Mouse (Mus musculus): ENCODE results near the gene Rps13. TPM values are rescaled to one million over a fixed set of nuclear protein-coding genes. Genes with fewer than 3 reads are reported as not detected.

Rps13 gene
- polyA plus RNA-seq, 1 experiment from 2014 or later: 981 TPM

- Histone ChIP-seq H3K4me2 (ENCODE audit: low read depth, severe bottlenecking) (no peak overlapping the region), H3K36me3 (ENCODE audit: control insufficient read depth, insufficient read depth, low read length) (peaks cover 13% of the 10 kb centered on the region), H3K4me1 (ENCODE audit: control insufficient read depth, insufficient read depth, low read length) (0 out of 2 replicates have a peak, but pooled peaks cover 2% of the 10 kb centered on the region), H3K9me3 (ENCODE audit: control insufficient read depth, low read length) (no peaks in the 10 kb centered on the region), H3K9ac (ENCODE audit: low read length) (no peak overlapping the region), H3K27me3 (ENCODE audit: control insufficient read depth, insufficient read depth, low read length) (no peaks in the 10 kb centered on the region), H3K27ac (replicated peaks; ENCODE audit: low read depth, low read length) (no peak overlapping the region), H3K4me3 (ENCODE audit: low read depth, low read length) (no peak overlapping the region)
- 78% methylated on average over 7 of the region's 7 CpGs for WGBS
- ATAC-seq (ENCODE audit: insufficient number of reproducible peaks, low FRiP score, low TSS enrichment, low read depth) (no peak), DNase-seq (ENCODE audit: low spot score) (no peak)
These were observed 5.2 kb downstream of the Rps13 start for GRCm38 (mm10) chr7:116328777-116329176.

GRCm38 (mm10) chr7:116327901-116328300 is 6.1 kb downstream of the Rps13 start:
- Histone ChIP-seq H3K9ac (ENCODE audit: low read length) (no peak overlapping the region), H3K4me2 (ENCODE audit: low read depth, severe bottlenecking) (no peak overlapping the region), H3K27me3 (ENCODE audit: control insufficient read depth, insufficient read depth, low read length) (no peaks in the 10 kb centered on the region), H3K4me3 (ENCODE audit: low read depth, low read length) (no peak overlapping the region), H3K27ac (replicated peaks; ENCODE audit: low read depth, low read length) (no peak overlapping the region), H3K4me1 (ENCODE audit: control insufficient read depth, insufficient read depth, low read length) (0 out of 2 replicates have a peak, but pooled peaks cover 2% of the 10 kb centered on the region), H3K36me3 (ENCODE audit: control insufficient read depth, insufficient read depth, low read length) (peaks cover 13% of the 10 kb centered on the region), H3K9me3 (ENCODE audit: control insufficient read depth, low read length) (no peaks in the 10 kb centered on the region)
- DNase-seq (ENCODE audit: low spot score) (no peak), ATAC-seq (ENCODE audit: insufficient number of reproducible peaks, low FRiP score, low TSS enrichment, low read depth) (no peak)
- WGBS: 93% methylated on average over 5 of the region's 5 CpGs

GRCm38 (mm10) chr7:116323331-116323964 is 10.5 kb downstream of the Rps13 start:
- no peak overlapping the region for H3K9ac ChIP-seq (ENCODE audit: low read length)
- H3K4me3 ChIP-seq (ENCODE audit: low read depth, low read length): no peak overlapping the region
- no peaks in the 10 kb centered on the region for H3K4me1 ChIP-seq (ENCODE audit: control insufficient read depth, insufficient read depth, low read length)
- 35% methylated on average over 10 of the region's 10 CpGs for WGBS
- DNase-seq (ENCODE audit: low spot score) (peak; percentile 80), ATAC-seq (ENCODE audit: insufficient number of reproducible peaks, low FRiP score, low TSS enrichment, low read depth) (no peak)
- H3K27me3 ChIP-seq (ENCODE audit: control insufficient read depth, insufficient read depth, low read length): no peaks in the 10 kb centered on the region
- no peak overlapping the region for H3K27ac ChIP-seq (replicated peaks; ENCODE audit: low read depth, low read length)
- H3K4me2 ChIP-seq (ENCODE audit: low read depth, severe bottlenecking): no peak overlapping the region
- H3K36me3 ChIP-seq (ENCODE audit: control insufficient read depth, insufficient read depth, low read length): no peaks in the 10 kb centered on the region
- no peaks in the 10 kb centered on the region for H3K9me3 ChIP-seq (ENCODE audit: control insufficient read depth, low read length)

- peak; percentile 49 for DNase-seq (ENCODE audit: low spot score)
- no peak overlapping the region for H3K27ac ChIP-seq (replicated peaks; ENCODE audit: low read depth, low read length)
- 17% methylated on average over 9 of the region's 9 CpGs for WGBS
- H3K36me3 ChIP-seq (ENCODE audit: control insufficient read depth, insufficient read depth, low read length): no peaks in the 10 kb centered on the region
- no peak for ATAC-seq (ENCODE audit: insufficient number of reproducible peaks, low FRiP score, low TSS enrichment, low read depth)
- H3K4me3 ChIP-seq (ENCODE audit: low read depth, low read length): no peak overlapping the region
- no peaks in the 10 kb centered on the region for H3K9me3 ChIP-seq (ENCODE audit: control insufficient read depth, low read length)
- H3K27me3 ChIP-seq (ENCODE audit: control insufficient read depth, insufficient read depth, low read length): peaks cover 10% of the 10 kb centered on the region; the same call in 1 of the 2 replicates
- no peak overlapping the region for H3K4me2 ChIP-seq (ENCODE audit: low read depth, severe bottlenecking)
- no peak overlapping the region for H3K9ac ChIP-seq (ENCODE audit: low read length)
- peaks cover 3% of the 10 kb centered on the region; the same call in 1 of the 2 replicates for H3K4me1 ChIP-seq (ENCODE audit: control insufficient read depth, insufficient read depth, low read length)
These were observed 24.5 kb downstream of the Rps13 start for GRCm38 (mm10) chr7:116309456-116309855.

DNA sequence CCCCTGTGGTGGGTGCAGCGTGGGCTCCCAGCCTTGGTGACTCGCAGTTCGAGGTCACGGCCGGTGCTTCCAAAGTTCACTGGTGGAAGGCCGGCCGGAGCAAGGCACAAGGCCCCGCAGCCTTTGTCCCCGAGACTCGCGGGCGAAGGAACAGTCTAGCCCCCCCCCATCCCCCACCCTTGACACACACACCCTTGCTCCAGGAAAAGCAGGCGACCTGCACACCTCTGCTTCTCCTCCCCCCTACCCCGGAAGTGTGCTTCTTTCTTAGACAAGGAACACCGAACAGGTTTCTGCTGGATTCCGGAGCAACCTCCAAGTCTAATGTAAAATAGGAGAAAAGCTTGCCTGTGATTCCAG is 25.4 kb downstream of the Rps13 start:
- H3K27me3 ChIP-seq (ENCODE audit: control insufficient read depth, insufficient read depth, low read length): peaks cover 10% of the 10 kb centered on the region; the same call in 1 of the 2 replicates
- 6% methylated on average over 15 of the region's 16 CpGs for WGBS
- H3K4me3 ChIP-seq (ENCODE audit: low read depth, low read length): peak overlapping the region; percentile 61
- H3K4me2 ChIP-seq (ENCODE audit: low read depth, severe bottlenecking): peak overlapping the region; percentile 100
- ATAC-seq (ENCODE audit: insufficient number of reproducible peaks, low FRiP score, low TSS enrichment, low read depth) (no peak; the same call in none of the 2 replicates), DNase-seq (ENCODE audit: low spot score) (no peak)
- no peak overlapping the region for H3K27ac ChIP-seq (replicated peaks; ENCODE audit: low read depth, low read length)
- H3K4me1 ChIP-seq (ENCODE audit: control insufficient read depth, insufficient read depth, low read length): peaks cover 3% of the 10 kb centered on the region; the same call in 1 of the 2 replicates
- no peaks in the 10 kb centered on the region for H3K9me3 ChIP-seq (ENCODE audit: control insufficient read depth, low read length)
- no peak overlapping the region for H3K9ac ChIP-seq (ENCODE audit: low read length)
- no peaks in the 10 kb centered on the region for H3K36me3 ChIP-seq (ENCODE audit: control insufficient read depth, insufficient read depth, low read length)

DNA sequence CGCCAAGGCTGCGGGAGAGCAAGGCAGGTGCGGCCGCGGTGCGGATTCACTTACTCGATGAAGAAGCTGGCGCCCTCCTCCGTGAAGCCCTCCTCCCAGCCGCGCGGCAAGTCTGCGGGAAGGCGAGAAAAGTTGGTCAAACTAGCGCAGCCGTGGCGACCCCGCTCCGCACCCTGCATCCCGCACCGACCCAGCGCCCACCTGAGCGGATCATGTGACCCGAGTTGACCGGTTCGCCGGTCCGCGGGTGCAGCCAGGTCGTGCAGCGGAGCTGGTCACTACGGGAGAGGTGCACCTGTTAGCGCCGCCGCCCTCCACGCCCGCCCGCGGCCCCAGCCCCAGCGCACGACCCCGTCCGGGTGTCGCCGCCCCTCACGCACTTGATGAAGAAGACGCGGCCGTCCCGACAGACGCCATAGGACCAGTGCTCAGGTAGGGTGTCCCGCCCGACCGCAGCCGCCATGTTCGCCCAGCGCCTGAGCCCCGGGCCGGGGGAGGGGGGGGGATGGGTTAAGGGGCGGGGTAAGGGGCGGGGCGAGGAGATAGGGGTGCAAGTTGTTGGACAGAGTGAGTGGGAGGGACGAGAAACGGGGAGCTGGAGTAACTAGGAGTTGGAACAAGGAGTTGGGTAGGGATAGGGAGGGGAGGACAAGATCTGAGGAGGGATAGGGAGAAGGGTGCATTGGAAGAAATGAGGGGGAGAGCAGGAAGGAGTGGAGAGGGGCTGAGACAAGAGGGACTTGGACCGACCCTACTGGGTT is 25.9 kb downstream of the Rps13 start, which contains the start of gene Plekha7:
Gene Plekha7, minus strand, starts transcription at position 506 of the 761 bp plus-strand sequence.
- H3K4me2 ChIP-seq (ENCODE audit: low read depth, severe bottlenecking): peak within 1 kb of the TSS; percentile 100
- H3K9ac ChIP-seq (ENCODE audit: low read length): 0 out of 2 replicates have a peak within 1 kb of the TSS, but pooled peaks have one; percentile 38
- H3K9me3 ChIP-seq (ENCODE audit: control insufficient read depth, low read length): no peaks in the 10 kb centered on the region
- under 1% methylated on average over 64 of the region's 65 CpGs for WGBS
- H3K4me1 ChIP-seq (ENCODE audit: control insufficient read depth, insufficient read depth, low read length): peaks cover 3% of the 10 kb centered on the region; the same call in 1 of the 2 replicates
- H3K27me3 ChIP-seq (ENCODE audit: control insufficient read depth, insufficient read depth, low read length): peaks cover 10% of the 10 kb centered on the region; the same call in 1 of the 2 replicates
- H3K4me3 ChIP-seq (ENCODE audit: low read depth, low read length): peak within 1 kb of the TSS; percentile 61
- no peaks in the 10 kb centered on the region for H3K36me3 ChIP-seq (ENCODE audit: control insufficient read depth, insufficient read depth, low read length)
- DNase-seq (ENCODE audit: low spot score) (peak; percentile 77), ATAC-seq (ENCODE audit: insufficient number of reproducible peaks, low FRiP score, low TSS enrichment, low read depth) (peak; percentile 77)
- H3K27ac ChIP-seq (replicated peaks; ENCODE audit: low read depth, low read length): no peak within 1 kb of the TSS

DNA sequence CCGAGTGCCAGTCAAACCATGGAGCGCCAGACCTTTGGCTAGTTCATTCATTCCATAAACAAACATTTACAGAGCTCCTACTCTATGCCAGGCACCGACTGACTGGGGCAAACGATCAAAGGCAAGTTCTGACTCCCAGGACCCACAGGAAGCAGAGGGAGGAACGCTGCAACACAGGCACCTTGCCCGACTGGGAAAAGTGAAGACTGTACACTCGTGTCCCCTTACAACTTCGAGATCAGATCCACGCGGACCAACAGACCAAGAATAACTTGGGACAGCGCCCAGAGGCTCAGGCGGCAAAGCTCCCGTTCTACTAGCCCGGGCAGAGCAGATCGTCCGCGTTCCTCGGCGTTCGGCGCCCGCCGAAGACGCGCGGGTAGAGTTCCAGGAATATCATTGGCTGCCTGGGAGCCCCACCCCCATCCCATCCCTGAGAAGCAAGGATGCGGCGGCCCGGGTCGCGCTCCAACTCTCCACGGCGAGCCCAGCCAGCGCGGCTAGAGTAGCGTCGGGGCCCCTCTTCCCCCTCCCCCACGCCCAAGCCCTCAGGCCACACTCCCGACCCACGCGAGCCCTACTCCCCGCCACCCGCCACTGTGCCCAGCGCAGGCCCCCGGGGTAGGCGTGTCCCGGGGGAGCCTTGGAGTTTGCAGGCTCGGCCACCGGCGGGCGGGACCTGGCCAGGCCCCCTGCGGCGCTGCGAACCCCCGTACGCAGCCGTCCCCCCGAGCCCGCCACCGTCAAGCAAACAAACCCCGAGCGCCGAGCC is 26.7 kb downstream of the Rps13 start:
- DNase-seq (ENCODE audit: low spot score) (peak; percentile 82), ATAC-seq (ENCODE audit: insufficient number of reproducible peaks, low FRiP score, low TSS enrichment, low read depth) (peak; percentile 80)
- Histone ChIP-seq H3K9me3 (ENCODE audit: control insufficient read depth, low read length) (no peaks in the 10 kb centered on the region), H3K9ac (ENCODE audit: low read length) (0 out of 2 replicates have a peak overlapping the region, but pooled peaks have one; percentile 38), H3K4me2 (ENCODE audit: low read depth, severe bottlenecking) (peak overlapping the region; percentile 100), H3K27ac (replicated peaks; ENCODE audit: low read depth, low read length) (no peak overlapping the region), H3K36me3 (ENCODE audit: control insufficient read depth, insufficient read depth, low read length) (no peaks in the 10 kb centered on the region), H3K27me3 (ENCODE audit: control insufficient read depth, insufficient read depth, low read length) (peaks cover 10% of the 10 kb centered on the region; the same call in 1 of the 2 replicates), H3K4me3 (ENCODE audit: low read depth, low read length) (peak overlapping the region; percentile 61), H3K4me1 (ENCODE audit: control insufficient read depth, insufficient read depth, low read length) (peaks cover 3% of the 10 kb centered on the region; the same call in 1 of the 2 replicates)
- WGBS: under 1% methylated on average over 61 of the region's 63 CpGs

DNA sequence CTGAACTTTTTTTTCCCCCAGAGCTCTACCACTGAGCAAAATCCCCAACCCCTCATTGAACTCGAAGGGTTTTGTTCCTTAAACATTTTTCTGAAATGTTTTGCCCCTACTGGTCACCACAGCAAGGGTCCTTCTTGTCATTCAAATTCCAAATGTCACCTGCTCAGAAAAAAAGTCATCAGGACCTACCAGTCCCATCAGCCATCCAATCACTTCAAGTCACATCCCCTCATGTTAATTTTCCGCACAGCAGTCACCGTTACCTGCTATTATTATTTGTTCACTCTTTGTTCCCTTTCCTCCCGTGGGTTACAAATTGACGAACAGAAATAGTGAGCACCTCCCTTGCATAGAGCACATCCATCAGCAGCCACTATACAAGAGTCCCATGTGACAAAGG is 27.4 kb downstream of the Rps13 start:
- Histone ChIP-seq H3K9ac (ENCODE audit: low read length) (no peak overlapping the region), H3K9me3 (ENCODE audit: control insufficient read depth, low read length) (no peaks in the 10 kb centered on the region), H3K27me3 (ENCODE audit: control insufficient read depth, insufficient read depth, low read length) (peaks cover 10% of the 10 kb centered on the region; the same call in 1 of the 2 replicates), H3K4me3 (ENCODE audit: low read depth, low read length) (no peak overlapping the region; the same call in 1 of the 2 replicates), H3K27ac (replicated peaks; ENCODE audit: low read depth, low read length) (no peak overlapping the region), H3K4me2 (ENCODE audit: low read depth, severe bottlenecking) (peak overlapping the region; percentile 100; the same call in 1 of the 2 replicates), H3K36me3 (ENCODE audit: control insufficient read depth, insufficient read depth, low read length) (no peaks in the 10 kb centered on the region), H3K4me1 (ENCODE audit: control insufficient read depth, insufficient read depth, low read length) (peaks cover 3% of the 10 kb centered on the region; the same call in 1 of the 2 replicates)
- ATAC-seq (ENCODE audit: insufficient number of reproducible peaks, low FRiP score, low TSS enrichment, low read depth) (no peak), DNase-seq (ENCODE audit: low spot score) (no peak)
- WGBS: 28% methylated on average over 5 of the region's 5 CpGs

All from limb, embryonic 11.5 days (tissue).